Comparison of ENCODE assay signal across 8 mouse cellular contexts in the genomic region with DNA sequence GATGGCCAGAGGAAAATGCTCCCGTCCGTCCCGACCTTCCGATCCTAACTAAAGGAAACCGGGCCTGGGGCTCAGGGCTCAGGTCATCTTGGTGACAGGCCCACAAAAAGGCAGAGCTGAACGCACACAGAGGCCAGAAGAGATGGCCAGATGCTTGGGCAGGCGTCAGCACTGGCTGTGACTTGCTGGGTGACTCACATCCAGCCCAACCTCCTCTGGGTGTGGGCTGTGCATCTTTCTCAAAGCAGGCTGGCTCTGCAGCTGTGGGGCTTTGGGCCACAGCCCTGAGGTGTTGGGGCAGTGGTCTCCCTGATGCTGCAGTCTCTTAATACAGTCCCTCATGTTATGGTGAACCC. TPM values are rescaled to one million over a fixed set of nuclear protein-coding genes. Genes with fewer than 3 reads are reported as not detected.
DNase-seq lines count a peak whose midpoint lies in the region; ATAC-seq and TF ChIP-seq lines count a peak whose summit lies in the region.

No protein-coding gene starts in this region.

- ATAC-seq in hindbrain, embryonic 14.5 days (ENCODE audit: low FRiP score): peak; percentile 62

- TF ChIP-seq CTCF in gastrocnemius, adult 2 months (IDR thresholded peaks at IDR 0.05): no peak
- no peak for TF ChIP-seq CTCF in spleen, adult 2 months (IDR thresholded peaks at IDR 0.05; ENCODE audit: extremely low read depth, insufficient read depth, insufficient read length, insufficient replicate concordance)

- peak overlapping the region; percentile 7 for H3K9ac ChIP-seq in hindbrain, embryonic 14.5 days

- H3K4me3 ChIP-seq in gastrocnemius, adult 2 months: peak overlapping the region; percentile 73
- H3K4me3 ChIP-seq in spleen, adult 2 months (ENCODE audit: extremely low read depth, insufficient read depth, insufficient read length): no peak overlapping the region
- H3K4me3 ChIP-seq in hindbrain, embryonic 14.5 days (replicated peaks; ENCODE audit: low read length): no peak overlapping the region
- peak overlapping the region; percentile 88 for H3K4me3 ChIP-seq in megakaryocyte, embryonic 14.5 days (replicated peaks)

- intact Hi-C loops in gastrocnemius, adult 2 months (cut with DNase I): loop anchor here (2.0 kb wide), 1 partner anchor 37 kb away; the partner anchor contains the start of gene Ncor2

- no peaks in the 10 kb centered on the region for H3K9me3 ChIP-seq in hindbrain, embryonic 14.5 days (ENCODE audit: control insufficient read depth, low read length)
- H3K9me3 ChIP-seq in megakaryocyte, embryonic 14.5 days: no peaks in the 10 kb centered on the region

- 41% methylated on average over 7 of the region's 7 CpGs for WGBS in spleen, adult 2 months
- WGBS in hindbrain, embryonic 14.5 days: 3% methylated on average over 7 of the region's 7 CpGs

- peaks cover 31% of the 10 kb centered on the region; the same call in 1 of the 2 replicates for H3K4me1 ChIP-seq in spleen, adult 2 months (ENCODE audit: control insufficient read depth, insufficient read depth, insufficient read length)
- H3K4me1 ChIP-seq in hindbrain, embryonic 14.5 days (replicated peaks; ENCODE audit: control insufficient read depth, insufficient read depth, low read length): peaks cover 67% of the 10 kb centered on the region
- peaks cover 90% of the 10 kb centered on the region for H3K4me1 ChIP-seq in megakaryocyte, embryonic 14.5 days

- H3K27ac ChIP-seq in gastrocnemius, adult 2 months: peak overlapping the region; percentile 93
- peak overlapping the region; percentile 54; the same call in 1 of the 2 replicates for H3K27ac ChIP-seq in spleen, adult 2 months (ENCODE audit: insufficient read depth, low read length)
- H3K27ac ChIP-seq in hindbrain, embryonic 14.5 days: peak overlapping the region; percentile 92

- no peaks in the 10 kb centered on the region for H3K27me3 ChIP-seq in spleen, adult 2 months (ENCODE audit: control insufficient read depth, insufficient read depth, low read length)
- H3K27me3 ChIP-seq in hindbrain, embryonic 14.5 days (ENCODE audit: control insufficient read depth, insufficient read depth, low read length): no peaks in the 10 kb centered on the region
- H3K27me3 ChIP-seq in megakaryocyte, embryonic 14.5 days (replicated peaks): peaks cover 22% of the 10 kb centered on the region

- DNase-seq in gastrocnemius, adult 2 months: peak; percentile 88
- DNase-seq in gastrocnemius, postnatal 25 days: no peak
- no peak for DNase-seq in spleen, adult 2 months (ENCODE audit: low read depth in 1 of 2, low spot score in 2 of 2)
- DNase-seq in spleen, adult 12 weeks (ENCODE audit: low spot score): no peak
- no peak for DNase-seq in hindbrain, embryonic 14.5 days (ENCODE audit: low spot score)
- no peak for DNase-seq in thymus, postnatal 36 days
- DNase-seq in Muller cell, postnatal 12 days (ENCODE audit: inconsistent ontology term): no peak

- H3K36me3 ChIP-seq in spleen, adult 2 months (ENCODE audit: control insufficient read depth, insufficient read depth, low read length): peaks cover under 1% of the 10 kb centered on the region; the same call in 1 of the 2 replicates
- no peaks in the 10 kb centered on the region for H3K36me3 ChIP-seq in hindbrain, embryonic 14.5 days (replicated peaks; ENCODE audit: control insufficient read depth, insufficient read depth)
- peaks cover 2% of the 10 kb centered on the region for H3K36me3 ChIP-seq in megakaryocyte, embryonic 14.5 days (replicated peaks; ENCODE audit: low read length)

- peak overlapping the region; percentile 44 for H3K4me2 ChIP-seq in hindbrain, embryonic 14.5 days (replicated peaks)

- TF ChIP-seq POLR2A in spleen, adult 2 months (IDR thresholded peaks at IDR 0.05; ENCODE audit: low read depth, low read length): no peak

RNA-seq across cellular contexts. Expression of gene Ncor2, which starts 37.5 kb away (rescaled TPM):
- 100 to 1,000 TPM; 123 to 153 TPM for total RNA-seq in gastrocnemius, adult 2 months (2021)
- 100 to 1,000 TPM in 1 of 2 experiments, 10 to 100 TPM in 1; 92.7 to 108 TPM for total RNA-seq in gastrocnemius, postnatal 25 days (2021)
- 70.1 and 70.5 TPM in 2 replicates for polyA plus RNA-seq in spleen, adult 2 months (2012; rRNA removed)
- 26.0 and 27.4 TPM in 2 replicates for polyA plus RNA-seq in hindbrain, embryonic 14.5 days (2014; fragmentation: Nextera tagmentation; extraction: Ambion mirVana)
- 103 and 109 TPM in 2 replicates for polyA plus RNA-seq in megakaryocyte, embryonic 14.5 days (2012; ENCODE audit: insufficient read depth, low replicate concordance)

Comparison
In these comparisons a context has a peak if more than half of its experiments do, and no peak if none do; other contexts are left out.
1. H3K4me3 ChIP-seq: peak in gastrocnemius, adult 2 months (single experiment) and megakaryocyte, embryonic 14.5 days (single experiment); none in spleen, adult 2 months (single experiment) and hindbrain, embryonic 14.5 days (single experiment).
2. Peak in every context shown above with its lines, with median percentiles within 50 percentile points of each other: H3K27ac ChIP-seq.